Mouse (Mus musculus) midbrain, embryonic 10.5 days (tissue): ENCODE data around the gene Immp2l. TPM values are rescaled to one million over a fixed set of nuclear protein-coding genes. Genes with fewer than 3 reads are reported as not detected.

Source experiments
- DNase-seq: peaks from one replicate; pipeline ENCODE4 v3.0.0-alpha.2; 2017; ENCODE audit warnings: low spot score
- H3K27ac ChIP-seq: fragments of 300-500 bp; sonication (generic); replicated peaks from 2 replicates; pipeline ENCODE4 v1.5.1; 2016; ENCODE audit warnings: mild to moderate bottlenecking
- H3K27me3 ChIP-seq: fragments of 300-500 bp; sonication (generic); 2 replicates; pipeline ENCODE4 v1.6.1; 2016; ENCODE audit warnings: low read depth, mild to moderate bottlenecking; ENCODE audit not compliant: poor library complexity, severe bottlenecking
- H3K36me3 ChIP-seq: fragments of 300-500 bp; sonication (generic); 2 replicates; pipeline ENCODE4 v1.6.1; 2016; ENCODE audit warnings: mild to moderate bottlenecking, moderate library complexity
- H3K4me1 ChIP-seq: fragments of 300-500 bp; sonication (generic); 2 replicates; pipeline ENCODE4 v1.6.1; 2016
- H3K4me3 ChIP-seq: fragments of 300-500 bp; sonication (generic); 2 replicates; pipeline ENCODE4 v1.5.1; 2016; ENCODE audit warnings: mild to moderate bottlenecking, moderate library complexity
- H3K9me3 ChIP-seq: fragments of 300-500 bp; sonication (generic); replicated peaks from 2 replicates; pipeline ENCODE4 v1.6.1; 2016; ENCODE audit warnings: mild to moderate bottlenecking
- WGBS: fragments of 180-500 bp; shearing (Covaris S2); methylation state at CpG from one replicate; pipeline ENCODE4 v1.1.7; 2016; 5-methylcytosine and 5-hydroxymethylcytosine counted together
- polyA plus RNA-seq: library from polyadenylated mRNA; unstranded; fragments of >200 nt; fragmentation: Nextera tagmentation; extraction: Ambion mirVana; gene quantifications from 2 replicates; pipeline ENCODE4 v1.2.1, GENCODE M21; 2016

The Immp2l gene
- polyA plus RNA-seq, 1 experiment from 2014 or later, result 12.0 TPM

DNA sequence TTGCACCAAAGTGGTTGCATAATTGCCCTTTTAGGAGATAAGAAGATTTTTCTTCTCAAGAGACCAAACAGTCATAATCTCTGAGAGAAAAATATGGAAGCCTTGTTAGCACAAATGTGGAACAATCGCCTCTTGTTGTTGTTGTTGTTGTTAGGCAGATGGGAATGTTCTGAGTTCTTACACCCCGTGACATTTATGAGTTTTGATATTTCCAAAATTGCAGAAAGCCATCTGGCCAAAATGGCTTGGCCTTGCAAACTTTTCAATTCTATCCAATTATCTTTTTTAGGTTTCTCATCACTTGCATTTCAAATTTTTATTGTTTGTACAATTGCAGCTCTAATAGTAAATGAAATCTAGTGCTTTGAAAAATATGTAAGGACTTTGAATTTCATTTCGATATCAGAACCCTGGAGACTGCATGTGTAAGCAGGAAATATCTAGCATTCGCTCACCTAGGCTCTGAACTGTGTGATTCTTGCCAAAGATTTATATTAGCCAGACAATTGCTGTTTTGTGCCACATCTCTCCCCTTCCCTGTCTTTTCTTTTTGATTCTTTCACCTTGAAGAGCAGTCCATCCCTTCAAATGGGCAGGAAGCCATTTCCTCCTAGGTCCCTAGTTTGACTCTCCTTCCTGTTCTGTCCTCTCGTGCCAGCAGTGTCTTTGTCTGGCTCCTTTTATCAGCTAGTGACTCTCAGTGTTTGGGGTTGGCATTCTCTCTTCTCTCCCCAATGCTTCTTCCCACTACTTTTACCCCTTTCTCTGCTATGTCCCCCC lies 412.5 kb downstream of the Immp2l start:
- DNase-seq, result no peak
- no peaks in the 10 kb centered on the region for H3K9me3 ChIP-seq
- WGBS, result 84% methylated on average over 5 of the region's 5 CpGs
- no peaks in the 10 kb centered on the region for H3K27me3 ChIP-seq
- no peak overlapping the region for H3K27ac ChIP-seq
- no peak overlapping the region for H3K4me3 ChIP-seq
- H3K4me1 ChIP-seq, result peaks cover 3% of the 10 kb centered on the region; the same call in 1 of the 2 replicates
- no peaks in the 10 kb centered on the region for H3K36me3 ChIP-seq

DNA sequence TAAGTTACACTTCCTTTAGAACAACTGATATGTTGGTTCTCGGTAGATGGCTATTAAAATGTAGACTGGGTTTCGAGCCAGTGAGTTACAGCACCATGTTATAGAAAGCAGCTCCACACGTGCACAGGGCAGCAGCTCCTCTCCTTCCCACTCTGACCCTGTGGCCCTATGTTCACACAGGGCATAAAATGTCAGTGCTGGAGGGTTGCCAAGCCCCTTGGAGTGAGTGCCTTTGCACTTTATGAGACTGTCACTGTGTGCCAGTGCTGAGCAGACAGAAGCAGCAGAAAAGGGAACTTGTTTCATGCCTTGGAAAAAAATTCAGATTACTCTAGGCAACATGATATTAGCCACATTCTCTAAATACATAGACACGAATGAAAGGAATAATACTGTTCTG lies 414.6 kb downstream of the Immp2l start:
- 78% methylated on average over 4 of the region's 4 CpGs for WGBS

DNA sequence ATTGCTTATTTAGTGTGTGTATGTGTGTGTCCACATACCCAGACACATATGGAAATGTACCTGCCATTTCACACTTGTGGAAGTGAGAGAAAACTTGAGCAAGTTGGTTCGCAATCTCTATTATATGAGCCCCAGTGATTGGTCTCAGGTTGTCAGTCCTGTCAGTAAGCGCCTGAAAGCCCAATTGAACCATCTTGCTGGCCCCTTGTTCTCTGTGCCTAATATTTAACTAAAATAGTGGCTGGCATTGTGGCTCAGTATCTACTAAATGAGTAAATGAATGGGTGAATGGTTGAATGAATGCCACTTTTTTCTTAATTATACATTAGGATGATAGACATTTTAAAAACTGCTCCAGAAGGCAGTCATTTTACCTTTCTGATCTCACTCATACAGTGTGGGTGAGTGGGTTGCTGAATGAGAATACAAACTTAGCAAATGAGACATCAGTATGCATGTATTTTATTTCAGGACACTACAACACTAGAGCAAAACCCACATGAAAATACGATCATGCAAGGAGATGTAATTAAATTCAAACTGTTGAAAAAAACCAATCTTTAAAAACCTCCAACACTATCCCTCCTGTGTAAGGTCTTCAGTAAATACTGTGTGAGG lies 444.6 kb downstream of the Immp2l start:
- Histone ChIP-seq H3K4me3 (no peak overlapping the region), H3K27me3 (no peaks in the 10 kb centered on the region), H3K9me3 (no peaks in the 10 kb centered on the region), H3K4me1 (peaks cover 6% of the 10 kb centered on the region; the same call in 1 of the 2 replicates), H3K27ac (no peak overlapping the region), H3K36me3 (no peaks in the 10 kb centered on the region)
- WGBS, result 94% methylated on average over 3 of the region's 3 CpGs
- DNase-seq, result no peak

More for the DNA sequence above, 414.6 kb downstream of the Immp2l start:
- Histone ChIP-seq H3K27ac (no peak overlapping the region), H3K27me3 (no peaks in the 10 kb centered on the region), H3K4me3 (no peak overlapping the region), H3K4me1 (peaks cover 3% of the 10 kb centered on the region; the same call in 1 of the 2 replicates), H3K9me3 (no peaks in the 10 kb centered on the region), H3K36me3 (no peaks in the 10 kb centered on the region)
- no peak for DNase-seq

DNA sequence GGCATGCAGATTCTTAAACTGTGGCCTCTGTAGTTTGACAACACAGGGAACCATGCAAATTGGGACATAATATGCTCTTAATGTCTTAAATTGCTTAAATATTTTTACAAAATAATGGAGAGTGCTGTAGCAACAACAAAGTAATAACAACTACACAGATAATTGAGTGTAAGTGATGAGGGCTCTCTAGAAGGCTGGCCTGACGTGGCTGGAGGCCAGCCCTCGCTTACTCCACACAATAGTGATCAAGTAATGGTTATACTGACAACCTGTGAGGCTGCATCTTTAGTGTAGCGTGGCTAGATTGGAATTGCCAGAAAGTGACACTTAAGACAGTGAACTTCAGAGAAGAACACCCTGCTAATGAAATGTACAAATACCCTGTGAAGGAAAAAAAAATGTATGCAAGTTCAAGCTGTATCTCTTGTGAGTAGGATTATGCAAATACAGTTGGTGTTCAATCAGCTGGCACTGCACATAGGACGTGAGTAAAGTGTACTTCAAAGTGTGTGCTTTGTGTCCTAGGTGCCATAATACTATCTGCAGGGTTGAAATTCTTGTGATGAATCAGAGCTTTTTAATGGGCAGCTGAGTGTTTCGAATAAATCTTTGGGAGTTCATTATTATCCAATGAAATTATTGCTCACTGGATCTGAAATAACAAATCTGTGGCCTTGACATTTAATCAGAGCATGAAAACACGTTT lies 445.4 kb downstream of the Immp2l start:
- Histone ChIP-seq H3K27ac (no peak overlapping the region), H3K4me3 (no peak overlapping the region), H3K36me3 (no peaks in the 10 kb centered on the region), H3K9me3 (no peaks in the 10 kb centered on the region), H3K4me1 (peaks cover 6% of the 10 kb centered on the region; the same call in 1 of the 2 replicates), H3K27me3 (no peaks in the 10 kb centered on the region)
- no peak for DNase-seq
- WGBS, result 75% methylated on average over 6 of the region's 6 CpGs

DNA sequence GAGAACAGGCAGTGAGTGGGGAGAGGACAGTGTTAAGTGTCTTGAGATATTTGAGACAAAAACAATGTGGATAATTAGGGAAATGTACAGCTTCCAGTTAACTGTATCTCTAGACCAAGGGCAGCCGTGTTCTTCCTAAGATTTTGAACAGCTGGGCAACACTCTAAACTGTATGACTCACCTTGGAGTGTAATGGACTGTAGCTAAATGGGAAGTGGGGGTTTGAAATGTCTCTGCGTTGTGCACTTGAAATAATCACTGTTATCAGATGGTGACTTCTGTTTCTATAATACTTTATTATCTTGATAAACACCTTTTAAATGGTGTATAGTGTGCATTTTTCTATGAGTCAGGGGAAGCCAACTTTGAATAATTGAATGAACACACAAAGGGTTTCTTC lies 457.6 kb downstream of the Immp2l start:
- Histone ChIP-seq H3K4me3 (no peak overlapping the region), H3K27me3 (no peaks in the 10 kb centered on the region), H3K4me1 (peaks cover 36% of the 10 kb centered on the region), H3K27ac (no peak overlapping the region), H3K9me3 (no peaks in the 10 kb centered on the region), H3K36me3 (no peaks in the 10 kb centered on the region)
- 82% methylated on average over 2 of the region's 2 CpGs for WGBS
- DNase-seq, result no peak

DNA sequence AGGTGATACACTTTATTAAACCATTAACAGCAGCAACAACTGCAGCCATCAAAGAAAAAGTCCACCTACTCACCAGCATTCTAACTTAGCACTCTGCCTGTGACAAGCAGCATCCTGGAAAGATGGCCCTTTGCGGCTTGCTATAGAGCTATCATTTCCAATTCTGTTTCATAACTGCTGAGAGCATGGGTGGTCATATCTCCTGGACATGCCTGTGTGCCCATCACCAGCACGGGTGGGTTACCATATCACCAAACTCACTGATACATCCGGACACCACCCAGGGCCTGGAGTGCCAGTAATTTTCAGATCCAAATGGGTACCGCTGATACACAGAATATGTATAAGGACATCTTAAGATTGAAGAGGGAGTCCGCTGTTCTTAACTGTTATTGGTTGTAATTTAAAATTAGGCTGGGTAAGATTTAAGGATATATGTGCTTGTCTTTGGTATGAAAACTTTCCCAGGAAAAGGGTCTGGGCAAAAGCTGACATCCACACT lies 459.3 kb downstream of the Immp2l start:
- no peak for DNase-seq
- H3K4me1 ChIP-seq, result peaks cover 38% of the 10 kb centered on the region
- H3K27me3 ChIP-seq, result no peaks in the 10 kb centered on the region
- WGBS, result 91% methylated on average over 5 of the region's 5 CpGs
- peak overlapping the region; percentile 56; the same call in 1 of the 2 replicates for H3K4me3 ChIP-seq
- no peak overlapping the region for H3K27ac ChIP-seq
- H3K36me3 ChIP-seq, result no peaks in the 10 kb centered on the region
- H3K9me3 ChIP-seq, result no peaks in the 10 kb centered on the region

DNA sequence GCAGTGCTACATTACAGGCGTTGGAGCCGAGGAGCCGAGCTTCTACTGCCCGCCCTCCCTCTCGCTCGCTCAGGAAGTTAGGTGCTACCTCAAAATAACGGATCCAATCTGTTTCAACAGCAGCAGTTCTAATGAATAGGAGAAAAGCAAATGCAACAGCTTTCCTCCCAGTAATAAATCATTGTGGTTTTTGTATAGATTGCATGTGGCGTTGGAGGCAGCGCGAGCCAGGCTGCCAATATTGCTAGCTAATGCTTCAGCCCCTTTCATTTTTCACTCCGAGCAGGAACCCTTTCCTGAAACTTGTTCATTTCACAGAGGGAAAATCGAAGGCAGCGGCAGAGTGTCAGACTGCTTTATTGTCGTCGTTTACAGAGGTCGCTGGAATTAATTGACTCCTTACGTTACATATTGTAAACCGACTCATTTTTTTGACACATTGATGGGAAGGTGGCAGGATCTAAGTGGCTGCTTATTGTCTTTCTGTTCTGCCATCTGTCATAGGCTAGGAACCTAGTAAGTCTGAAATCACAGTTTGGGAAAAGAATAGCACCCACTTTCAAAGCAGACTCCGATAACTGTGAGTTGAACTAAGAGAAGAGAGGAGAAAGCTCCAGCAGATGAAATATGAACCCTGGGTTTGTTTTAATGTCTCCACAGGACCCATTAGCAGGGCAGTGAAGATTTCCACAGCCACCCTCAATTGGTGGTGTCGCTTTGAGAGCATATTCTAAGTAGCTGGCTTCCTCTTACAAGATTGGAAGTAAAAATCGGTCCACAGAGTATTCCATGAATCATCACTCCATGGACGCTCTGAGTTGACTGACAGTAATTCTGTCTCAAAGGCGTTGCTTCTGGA lies 459.9 kb downstream of the Immp2l start:
- WGBS, result 76% methylated on average over 23 of the region's 23 CpGs
- H3K4me1 ChIP-seq, result peaks cover 38% of the 10 kb centered on the region
- no peaks in the 10 kb centered on the region for H3K27me3 ChIP-seq
- DNase-seq, result no peak
- H3K27ac ChIP-seq, result peak overlapping the region; percentile 84; the same call in 1 of the 2 replicates
- no peaks in the 10 kb centered on the region for H3K9me3 ChIP-seq
- no peaks in the 10 kb centered on the region for H3K36me3 ChIP-seq
- H3K4me3 ChIP-seq, result peak overlapping the region; percentile 56

DNA sequence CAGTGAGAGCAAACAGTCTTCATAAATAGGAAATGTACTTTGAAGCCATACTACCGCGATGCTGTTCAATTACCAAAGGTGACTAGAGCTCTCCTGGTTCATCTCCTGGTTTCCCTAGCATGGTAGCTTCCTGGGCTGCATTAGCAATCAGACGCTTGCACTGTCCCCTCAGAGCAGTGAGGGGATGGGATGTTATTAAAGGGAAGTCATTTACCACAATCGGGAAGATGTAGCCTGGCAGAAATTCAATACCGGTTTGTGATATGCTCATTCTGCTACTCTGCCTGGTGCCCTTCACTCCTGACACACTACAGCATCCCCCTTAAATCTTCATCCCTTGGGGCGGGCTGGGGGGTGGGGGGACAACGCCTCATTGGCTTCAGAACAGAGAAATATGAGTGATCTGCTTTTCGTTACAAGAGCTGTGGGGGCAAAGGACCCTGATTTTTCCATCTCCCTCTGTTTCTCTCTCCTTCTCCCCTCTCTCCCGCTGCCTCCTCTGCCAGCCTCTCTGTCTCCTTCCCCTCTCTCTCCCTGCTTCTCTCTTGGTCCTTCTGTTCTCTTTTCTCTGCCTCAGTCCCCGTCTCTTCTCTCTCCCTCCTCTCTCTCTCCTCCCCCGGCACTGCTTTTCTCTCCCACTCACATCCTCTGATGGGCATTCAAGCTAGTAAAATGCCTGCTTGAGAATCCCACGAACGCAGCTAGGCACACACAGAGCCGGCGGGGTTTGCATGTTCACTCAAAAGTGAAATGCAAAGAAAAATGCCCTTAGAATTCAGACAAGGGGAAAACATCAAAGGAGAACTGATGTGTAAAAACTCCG lies 461.0 kb downstream of the Immp2l start:
- 46% methylated on average over 16 of the region's 16 CpGs for WGBS
- no peaks in the 10 kb centered on the region for H3K9me3 ChIP-seq
- no peaks in the 10 kb centered on the region for H3K27me3 ChIP-seq
- H3K4me3 ChIP-seq, result peak overlapping the region; percentile 56
- peak overlapping the region; percentile 84 for H3K27ac ChIP-seq
- DNase-seq, result peak; percentile 25
- H3K36me3 ChIP-seq, result no peaks in the 10 kb centered on the region
- peaks cover 38% of the 10 kb centered on the region for H3K4me1 ChIP-seq

DNA sequence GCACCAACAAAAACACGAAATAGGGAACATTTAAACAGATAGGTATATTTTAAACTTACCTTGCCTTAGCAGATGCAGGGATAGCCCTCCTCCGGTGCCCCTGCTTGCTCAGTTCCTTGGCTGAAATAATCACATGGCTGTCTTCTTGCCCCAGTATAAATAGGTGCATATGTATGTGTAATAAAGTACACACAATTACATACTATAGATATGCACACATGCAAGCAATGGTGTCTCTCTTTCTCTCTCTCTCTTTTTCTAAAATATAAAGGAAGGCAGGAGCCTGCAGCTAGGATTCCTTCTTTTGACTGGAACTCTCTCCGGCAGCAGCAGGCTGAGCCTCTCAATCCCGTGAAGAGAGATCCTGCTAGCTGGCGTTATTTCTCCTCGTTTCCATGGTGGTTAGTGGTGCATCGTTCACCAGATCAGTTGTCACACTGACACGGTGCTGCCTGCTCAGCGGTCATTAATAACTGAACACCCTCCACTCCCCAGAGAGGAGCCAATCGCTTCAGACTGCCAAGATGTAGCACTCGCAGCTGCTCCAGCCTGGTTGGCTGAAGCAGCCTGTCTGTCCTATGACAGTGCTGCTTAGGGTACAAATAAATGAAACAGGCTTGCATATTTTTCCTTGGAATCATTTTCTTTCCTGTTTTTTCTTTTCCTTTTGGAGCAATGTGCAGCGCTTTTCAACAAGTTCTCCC lies 461.8 kb downstream of the Immp2l start:
- peak overlapping the region; percentile 56 for H3K4me3 ChIP-seq
- H3K36me3 ChIP-seq, result no peaks in the 10 kb centered on the region
- H3K9me3 ChIP-seq, result no peaks in the 10 kb centered on the region
- H3K27ac ChIP-seq, result peak overlapping the region; percentile 84
- WGBS, result 28% methylated on average over 12 of the region's 12 CpGs
- peak; percentile 51 for DNase-seq
- peaks cover 38% of the 10 kb centered on the region for H3K4me1 ChIP-seq
- H3K27me3 ChIP-seq, result no peaks in the 10 kb centered on the region

DNA sequence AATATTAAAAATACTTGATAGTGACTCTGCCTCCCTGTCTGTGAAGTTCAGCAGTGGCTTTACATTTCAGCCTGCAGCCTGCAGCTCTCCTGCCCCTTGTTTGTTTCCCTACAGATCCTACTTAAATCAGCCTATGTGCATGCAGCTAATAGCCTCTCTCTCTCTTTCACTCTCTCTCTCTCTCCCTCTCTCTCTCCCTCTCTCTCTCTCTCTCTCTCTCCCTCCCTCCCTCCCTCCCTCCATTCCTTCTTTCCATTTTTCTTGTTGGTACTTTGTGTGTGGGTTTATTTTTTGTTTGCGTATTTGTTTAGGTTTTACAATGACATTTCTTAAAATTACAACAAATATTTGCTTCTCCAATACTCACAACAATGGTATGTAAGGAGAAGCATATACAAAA lies 462.4 kb downstream of the Immp2l start, which contains the start of gene Lrrn3:
Gene Lrrn3 (minus strand): TSS at position 101 of the 400 bp plus-strand sequence.
- WGBS, result 93% methylated on average over 1 of the region's 1 CpGs
- Histone ChIP-seq H3K9me3 (no peaks in the 10 kb centered on the region), H3K27ac (peak within 1 kb of the TSS; percentile 84), H3K36me3 (no peaks in the 10 kb centered on the region), H3K27me3 (no peaks in the 10 kb centered on the region), H3K4me1 (peaks cover 38% of the 10 kb centered on the region), H3K4me3 (peak within 1 kb of the TSS; percentile 56)
- no peak for DNase-seq

DNA sequence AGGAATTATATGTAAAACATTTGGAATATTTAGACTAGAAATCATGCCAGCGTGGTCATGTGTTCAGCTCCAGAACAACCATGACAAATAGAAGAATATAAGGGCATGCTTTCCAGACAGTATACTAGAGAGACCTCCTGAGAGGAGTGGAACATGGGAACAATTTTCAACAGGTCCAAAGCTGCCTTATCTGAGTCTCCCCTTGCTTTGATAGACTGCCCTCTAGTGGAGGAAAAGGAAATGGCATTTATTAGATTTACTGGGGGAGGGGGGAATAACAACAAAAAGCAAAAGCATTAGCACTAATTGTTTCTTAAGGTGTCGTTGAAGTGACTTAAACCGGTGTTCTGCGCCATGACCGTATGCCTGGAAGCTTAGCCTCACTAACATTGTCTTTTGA lies 463.1 kb downstream of the Immp2l start:
- Histone ChIP-seq H3K4me3 (no peak overlapping the region), H3K4me1 (peaks cover 38% of the 10 kb centered on the region), H3K36me3 (no peaks in the 10 kb centered on the region), H3K27ac (no peak overlapping the region), H3K27me3 (no peaks in the 10 kb centered on the region), H3K9me3 (no peaks in the 10 kb centered on the region)
- WGBS, result 34% methylated on average over 5 of the region's 5 CpGs
- no peak for DNase-seq
